Mouse (Mus musculus): ENCODE data around the gene Akap2.

DNA sequence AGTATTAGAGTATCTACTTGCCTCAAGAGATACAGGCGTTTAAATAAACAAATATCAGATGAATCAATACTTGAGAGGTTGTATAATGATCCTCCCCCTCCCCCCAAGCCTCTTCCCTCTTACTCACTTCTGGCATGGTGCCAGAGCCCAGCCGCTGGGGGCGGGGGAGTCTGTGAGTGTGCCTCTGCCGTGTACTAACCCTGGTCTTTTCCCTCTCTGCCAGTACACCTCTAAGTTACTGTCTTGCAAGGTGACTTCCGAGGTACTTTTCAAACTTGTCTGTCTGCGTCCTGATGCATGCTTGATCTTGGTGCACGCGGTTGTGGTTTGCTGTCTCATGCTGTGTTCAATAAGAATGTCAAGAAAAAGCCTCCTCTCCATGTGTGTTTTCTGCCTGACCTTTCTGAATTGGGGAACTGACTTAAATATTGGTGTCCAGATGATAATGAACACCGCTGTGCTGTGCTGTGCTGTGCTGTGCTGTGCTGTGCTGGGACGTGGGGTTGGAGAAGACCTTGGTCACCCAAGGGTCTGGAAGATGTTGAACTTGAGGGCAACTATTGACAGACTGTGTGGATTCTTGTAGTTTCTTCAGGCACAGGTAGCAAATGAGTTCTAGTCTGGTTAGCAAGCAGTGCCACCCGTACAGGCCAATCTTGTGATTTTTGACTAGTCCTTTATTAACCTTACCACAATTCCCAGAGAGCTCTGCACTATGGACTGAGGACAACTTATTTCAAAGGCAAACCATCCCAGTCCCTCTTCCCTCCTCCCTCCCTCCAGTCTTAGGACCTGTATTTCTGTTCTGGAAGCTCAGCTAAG lies 168.8 kb downstream of the Akap2 start:
- TF ChIP-seq CTCF (IDR thresholded peaks at IDR 0.05; ENCODE audit: low read depth) (no peak), EP300 (IDR thresholded peaks at IDR 0.05; ENCODE audit: low read depth) (no peak)

All from liver, embryonic 14.5 days (tissue).